Mouse (Mus musculus) bone marrow, adult 2 months (tissue): ENCODE measurements at regions not wholly inside any gene's neighbourhood (a gene's known extent, or its start where the extent isn't known, plus 50 kb on each side); places are given as distances from the start of the nearest gene placed in this dataset.

ENCODE experiments used
- H3K27ac ChIP-seq: fragments of 200-500 bp; 2 replicates; pipeline ENCODE4 v1.5.1; 2012; ENCODE audit warnings: low read depth, mild to moderate bottlenecking, control low read depth, inconsistent platforms, low read length; ENCODE audit not compliant: control insufficient read depth, poor library complexity, insufficient read depth
- H3K4me1 ChIP-seq: fragments of 200-500 bp; 2 replicates; pipeline ENCODE4 v1.6.1; 2011; ENCODE audit warnings: low read length; ENCODE audit not compliant: control insufficient read depth, insufficient read depth
- H3K4me3 ChIP-seq: fragments of 200-500 bp; replicated peaks from 2 replicates; pipeline ENCODE3; 2011; ENCODE audit warnings: mild to moderate bottlenecking, low read depth, low read length, control low read depth; ENCODE audit not compliant: control insufficient read depth
- CTCF ChIP-seq: fragments of 200-500 bp; IDR thresholded peaks from 2 replicates; pipeline ENCODE4 v1.5.1; 2011; ENCODE audit warnings: low read length, control low read depth; ENCODE audit not compliant: control insufficient read depth, insufficient read depth
- POLR2A ChIP-seq: fragments of 200-500 bp; IDR thresholded peaks from 2 replicates; pipeline ENCODE4 v1.6.1; 2011; ENCODE audit warnings: low read depth, mild to moderate bottlenecking, control low read depth, low read length, borderline replicate concordance; ENCODE audit not compliant: control insufficient read depth
- WGBS: fragments of 180-500 bp; shearing (Covaris S2); methylation state at CpG from one replicate; pipeline ENCODE4 v1.1.7; 2018; 5-methylcytosine and 5-hydroxymethylcytosine counted together

DNA sequence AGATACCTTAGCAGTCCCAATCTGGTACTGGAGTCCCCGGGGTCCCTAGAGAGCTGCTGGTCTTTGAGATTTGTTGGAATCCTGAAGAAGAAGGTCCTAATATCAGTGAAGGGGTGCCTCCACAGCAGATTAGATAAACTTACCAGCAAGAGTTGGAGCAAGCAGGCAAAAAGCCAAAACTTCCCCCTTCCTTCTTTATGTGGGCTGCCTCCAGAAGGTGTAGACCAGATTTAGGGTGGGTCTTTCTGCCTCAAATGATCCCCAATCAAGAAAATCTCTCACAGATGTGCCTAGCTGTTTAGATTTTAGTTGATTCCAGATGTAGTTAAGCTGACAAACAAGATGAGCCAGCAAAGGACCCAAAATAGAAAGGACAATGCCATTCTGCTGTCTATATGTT lies 90.1 kb upstream of the Hs6st1 start:
- Histone ChIP-seq H3K4me1 (peaks cover 1% of the 10 kb centered on the region; the same call in 1 of the 2 replicates), H3K27ac (no peak overlapping the region), H3K4me3 (no peak overlapping the region)
- 71% methylated on average over 1 of the region's 1 CpGs for WGBS
- no peak for TF ChIP-seq CTCF
- no peak for TF ChIP-seq POLR2A

DNA sequence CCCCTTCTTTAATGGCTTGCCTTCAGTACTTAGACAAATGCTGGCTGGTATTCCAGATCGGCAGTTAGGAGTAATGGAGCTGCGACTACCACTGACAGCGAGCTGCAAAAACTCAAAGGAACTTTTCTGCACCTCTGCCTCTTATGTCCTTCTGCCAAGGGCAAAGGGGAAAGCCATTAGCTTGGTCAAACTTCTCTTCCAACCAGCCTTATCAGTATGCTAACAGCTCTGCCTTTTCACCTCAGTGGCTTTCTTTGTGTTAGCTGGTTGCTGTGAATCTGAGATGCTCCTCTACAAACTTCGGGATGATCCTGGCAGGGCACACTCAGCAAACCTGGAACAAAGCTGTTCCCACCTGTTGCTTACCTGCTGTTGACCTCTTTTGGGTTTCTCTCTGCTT lies 89.4 kb upstream of the Hs6st1 start:
- WGBS, result 84% methylated on average over 4 of the region's 4 CpGs
- TF ChIP-seq POLR2A (no peak), CTCF (no peak)

DNA sequence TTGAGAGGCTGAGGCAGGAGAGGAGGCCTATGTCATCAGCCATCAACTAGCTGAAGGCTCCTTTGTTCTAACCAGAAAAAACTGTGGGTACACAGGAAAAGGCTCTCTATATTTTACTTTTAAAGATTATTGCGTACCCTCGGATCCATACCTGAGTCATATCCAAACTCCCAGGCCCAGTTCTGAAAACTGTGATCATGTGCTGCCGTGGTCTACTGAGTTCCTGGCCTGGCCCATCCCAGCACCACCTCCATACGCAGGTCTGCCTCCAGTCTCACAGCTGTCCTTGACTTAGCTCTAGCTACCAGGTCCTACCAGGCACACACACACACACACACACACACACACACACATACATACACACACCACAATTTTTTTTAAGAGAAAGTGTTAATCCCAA lies 87.0 kb upstream of the Hs6st1 start:
- H3K27ac ChIP-seq, result no peak overlapping the region

More for the DNA sequence above, 89.4 kb upstream of the Hs6st1 start:
- Histone ChIP-seq H3K4me3 (no peak overlapping the region), H3K27ac (no peak overlapping the region), H3K4me1 (peaks cover 1% of the 10 kb centered on the region; the same call in 1 of the 2 replicates)

DNA sequence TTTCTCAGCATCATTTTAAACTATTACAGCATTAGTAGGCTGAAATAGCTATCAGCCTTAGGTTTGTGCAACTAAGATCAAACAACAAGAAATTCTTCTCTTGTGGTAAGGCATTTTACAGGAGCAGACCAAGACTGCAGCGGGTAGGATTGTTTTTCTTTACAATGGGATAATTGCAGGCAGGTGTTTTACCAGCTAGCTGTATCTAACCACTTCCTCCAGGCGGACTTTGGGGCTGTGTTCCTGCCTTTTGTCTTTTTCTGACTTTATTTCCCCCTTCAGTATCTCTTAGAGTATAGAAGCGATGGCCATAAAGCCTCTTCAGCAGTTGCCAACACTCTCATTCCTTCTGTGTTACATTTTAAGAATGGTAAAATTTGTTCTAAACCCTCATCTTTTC lies 84.8 kb upstream of the Hs6st1 start:
- H3K4me3 ChIP-seq, result no peak overlapping the region
- H3K4me1 ChIP-seq, result no peaks in the 10 kb centered on the region
- WGBS, result 57% methylated on average over 3 of the region's 3 CpGs
- H3K27ac ChIP-seq, result no peak overlapping the region
- TF ChIP-seq POLR2A (no peak), CTCF (no peak)

More for the DNA sequence above, 87.0 kb upstream of the Hs6st1 start:
- no peak overlapping the region for H3K4me3 ChIP-seq
- 81% methylated on average over 4 of the region's 4 CpGs for WGBS
- TF ChIP-seq CTCF, result no peak
- no peak for TF ChIP-seq POLR2A
- H3K4me1 ChIP-seq, result no peaks in the 10 kb centered on the region

DNA sequence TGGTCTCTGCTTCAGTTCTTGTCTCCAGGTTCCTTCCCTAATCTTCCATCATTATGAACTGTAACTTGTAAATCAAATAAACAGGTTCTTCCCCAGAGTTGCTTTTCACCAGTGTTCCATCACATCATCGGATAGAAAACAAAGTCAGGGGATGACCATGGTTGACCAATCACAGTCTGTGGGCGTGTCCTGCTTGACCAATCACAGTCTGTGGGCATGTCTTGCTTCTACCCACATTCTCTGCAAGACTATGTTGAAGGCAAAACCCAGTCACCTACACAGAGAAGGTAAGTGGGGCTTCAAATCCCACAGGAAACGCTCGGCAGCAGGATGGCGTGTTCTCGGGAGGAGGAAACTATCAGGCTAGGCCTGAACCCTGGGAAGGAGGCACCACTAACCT lies 82.9 kb upstream of the Hs6st1 start:
- Histone ChIP-seq H3K27ac (no peak overlapping the region), H3K4me3 (no peak overlapping the region), H3K4me1 (no peaks in the 10 kb centered on the region)
- TF ChIP-seq POLR2A (no peak), CTCF (no peak)
- WGBS, result 77% methylated on average over 6 of the region's 6 CpGs

DNA sequence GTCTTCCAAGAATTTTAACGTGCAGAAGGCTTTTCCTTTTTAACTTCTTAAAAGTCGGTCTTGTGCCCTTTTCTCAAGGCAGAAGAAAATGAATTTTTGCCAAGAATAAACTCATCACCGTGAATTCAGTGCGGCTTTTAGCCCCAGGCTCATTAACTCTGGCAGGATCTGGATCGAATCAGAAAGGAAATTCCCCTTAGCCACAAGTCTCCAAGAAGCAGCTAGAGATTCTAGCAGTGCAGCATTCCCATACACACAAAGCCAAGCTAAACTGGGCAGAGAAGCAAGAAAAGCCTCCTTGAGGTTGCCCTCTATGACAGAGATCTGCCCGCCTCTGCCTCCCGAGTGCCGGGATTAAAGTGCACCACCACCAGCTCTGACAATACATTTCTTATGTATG lies 81.5 kb upstream of the Hs6st1 start:
- TF ChIP-seq CTCF (no peak), POLR2A (no peak)
- Histone ChIP-seq H3K27ac (no peak overlapping the region), H3K4me1 (no peaks in the 10 kb centered on the region), H3K4me3 (no peak overlapping the region)
- WGBS, result 83% methylated on average over 8 of the region's 8 CpGs

DNA sequence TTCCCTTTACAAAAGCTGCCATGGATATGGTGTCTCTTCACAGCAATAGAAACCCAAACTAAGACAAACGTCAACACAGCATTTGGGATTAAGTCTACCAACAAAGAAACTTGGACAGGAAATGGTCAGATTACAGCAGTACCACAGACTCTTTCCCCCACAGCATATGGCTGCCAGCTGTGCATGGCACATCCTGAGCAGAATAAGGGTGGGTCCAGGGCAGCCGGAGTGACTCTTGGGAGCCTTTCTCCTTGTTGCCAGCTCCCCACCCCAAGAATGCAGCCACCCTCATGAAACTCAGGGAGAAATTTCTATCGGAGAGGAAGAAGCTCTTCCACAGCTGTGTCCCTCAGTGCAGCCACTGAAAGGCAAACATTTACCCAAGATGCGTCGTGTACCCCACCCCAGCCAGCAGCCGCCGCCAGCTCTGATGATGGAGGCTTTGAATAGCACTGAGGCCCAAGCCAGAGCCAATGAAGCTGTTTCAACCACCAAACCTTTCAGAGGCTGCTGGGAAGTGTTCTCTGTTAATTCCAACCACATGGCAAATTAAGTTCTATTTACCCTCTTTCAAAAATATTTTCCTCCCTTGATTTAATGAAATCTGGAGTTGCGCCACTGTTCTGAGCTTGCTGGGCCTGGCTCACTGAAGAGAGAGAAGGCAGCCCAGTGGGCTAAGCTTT lies 75.8 kb upstream of the Hs6st1 start:
- WGBS, result 82% methylated on average over 8 of the region's 8 CpGs
- TF ChIP-seq POLR2A, result no peak
- no peak for TF ChIP-seq CTCF
- H3K27ac ChIP-seq, result no peak overlapping the region
- H3K4me3 ChIP-seq, result no peak overlapping the region
- H3K4me1 ChIP-seq, result peaks cover 1% of the 10 kb centered on the region

DNA sequence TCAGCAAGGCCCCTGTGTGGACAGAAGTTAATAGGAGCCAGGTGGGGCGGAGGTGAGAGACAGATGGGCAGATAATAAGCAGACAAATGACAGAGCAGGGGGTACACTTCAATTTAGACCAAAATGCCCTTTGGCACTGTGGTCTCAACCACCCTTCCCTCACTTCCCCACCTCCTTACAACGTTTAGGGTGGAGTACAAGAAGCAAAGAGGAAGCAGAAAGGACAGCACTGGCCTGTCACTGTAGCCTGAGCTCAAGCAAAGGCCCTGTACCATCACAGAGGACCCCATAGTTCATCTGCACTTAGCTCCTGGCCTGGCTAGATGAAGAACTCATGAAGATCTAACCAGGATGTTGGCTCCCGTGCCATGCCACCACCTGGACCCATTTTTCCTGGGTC lies 75.3 kb upstream of the Hs6st1 start:
- 53% methylated on average over 3 of the region's 3 CpGs for WGBS
- Histone ChIP-seq H3K27ac (no peak overlapping the region), H3K4me1 (peaks cover 1% of the 10 kb centered on the region), H3K4me3 (no peak overlapping the region)
- TF ChIP-seq CTCF (no peak), POLR2A (no peak)

DNA sequence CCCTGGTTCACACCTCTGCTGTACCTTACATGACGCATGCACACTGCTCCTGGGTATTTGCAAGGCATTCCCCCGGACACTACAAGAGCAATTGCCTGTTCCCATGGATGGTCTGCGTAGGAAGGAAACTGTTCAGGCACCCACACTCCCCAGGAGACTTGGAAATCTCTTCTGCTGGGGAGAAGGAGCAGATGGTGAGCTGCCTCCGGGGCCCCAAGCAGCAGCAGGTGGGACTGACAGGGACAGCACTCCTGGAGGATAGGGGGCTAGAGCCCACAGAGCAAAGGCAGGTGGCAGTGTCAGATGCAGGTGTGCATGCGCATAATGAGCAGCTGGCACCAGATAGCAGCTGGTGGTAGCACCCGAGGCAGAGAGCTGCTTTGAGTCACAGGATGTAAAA lies 72.5 kb upstream of the Hs6st1 start:
- H3K27ac ChIP-seq, result no peak overlapping the region
- H3K4me3 ChIP-seq, result no peak overlapping the region
- no peak for TF ChIP-seq CTCF
- no peak for TF ChIP-seq POLR2A
- H3K4me1 ChIP-seq, result peaks cover 1% of the 10 kb centered on the region
- 72% methylated on average over 6 of the region's 6 CpGs for WGBS
